Comparison of ENCODE assay signal across 13 mouse cellular contexts in the genomic region with DNA sequence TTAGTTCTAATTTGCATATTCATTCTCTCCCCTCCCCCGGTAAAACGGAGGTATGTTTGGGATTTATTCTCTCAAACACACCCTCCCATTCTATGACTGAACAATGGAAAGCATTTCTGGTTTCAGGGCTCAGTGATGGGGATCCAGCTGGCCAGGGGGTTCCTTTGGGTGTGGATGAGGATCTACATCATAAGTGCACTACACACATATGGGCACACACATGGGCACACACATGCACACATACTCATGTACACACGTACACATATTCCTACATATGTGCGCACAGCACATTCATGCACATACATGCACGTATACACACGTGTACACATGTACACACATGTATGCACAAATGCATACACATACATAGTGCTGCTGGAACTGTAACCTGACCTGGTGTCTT.
A peak's percentile ranks its signal among the peaks of the same experiment; 100 is the strongest.
DNase-seq lines count a peak whose midpoint lies in the region; ATAC-seq and TF ChIP-seq lines count a peak whose summit lies in the region.
"Had no signal": no experiment of that assay in that cellular context is flagged by ENCODE, and none has a peak within 500 bp of the region (broad histone marks: within the 10 kb centered on the region; RNA-seq: fewer than 3 reads in every experiment).

No protein-coding gene starts in this region.

- no peaks in the 10 kb centered on the region for H3K36me3 ChIP-seq in embryonic facial prominence, embryonic 11.5 days (replicated peaks; ENCODE audit: control insufficient read depth, insufficient read depth, low read depth, low read length)
- no peaks in the 10 kb centered on the region for H3K36me3 ChIP-seq in embryonic facial prominence, embryonic 10.5 days (replicated peaks)
- no peaks in the 10 kb centered on the region for H3K36me3 ChIP-seq in kidney, adult 2 months (ENCODE audit: control insufficient read depth, insufficient read depth, low read length)
- no peaks in the 10 kb centered on the region for H3K36me3 ChIP-seq in kidney, embryonic 15.5 days
- H3K36me3 ChIP-seq in midbrain, embryonic 15.5 days (replicated peaks), result no peaks in the 10 kb centered on the region
- H3K36me3 ChIP-seq in midbrain, embryonic 10.5 days, result no peaks in the 10 kb centered on the region
- H3K36me3 ChIP-seq in splenic B cell, adult 2 months (ENCODE audit: control insufficient read depth, insufficient read depth, low read length, poor library complexity, severe bottlenecking), result no peaks in the 10 kb centered on the region
- H3K36me3 ChIP-seq: lung, embryonic 15.5 days; neural tube, embryonic 12.5 days had no signal

- H3K9me3 ChIP-seq in embryonic facial prominence, embryonic 11.5 days (replicated peaks; ENCODE audit: control insufficient read depth, low read length), result no peaks in the 10 kb centered on the region
- no peaks in the 10 kb centered on the region for H3K9me3 ChIP-seq in embryonic facial prominence, embryonic 10.5 days
- H3K9me3 ChIP-seq in kidney, embryonic 15.5 days (replicated peaks), result no peaks in the 10 kb centered on the region
- no peaks in the 10 kb centered on the region for H3K9me3 ChIP-seq in midbrain, embryonic 15.5 days
- no peaks in the 10 kb centered on the region for H3K9me3 ChIP-seq in midbrain, embryonic 10.5 days (replicated peaks)
- H3K9me3 ChIP-seq: lung, embryonic 15.5 days; neural tube, embryonic 12.5 days had no signal

- DNase-seq in embryonic facial prominence, embryonic 11.5 days (ENCODE audit: low spot score), result no peak
- DNase-seq in embryonic facial prominence, embryonic 10.5 days (ENCODE audit: low spot score), result no peak
- no peak for DNase-seq in kidney, adult 2 months
- DNase-seq in midbrain, embryonic 10.5 days (ENCODE audit: low spot score), result no peak
- DNase-seq in splenic B cell, adult 2 months (ENCODE audit: low read depth, low spot score), result peak; percentile 15
- DNase-seq in right cerebral cortex, postnatal 36 days (ENCODE audit: low spot score in 2 of 2), result no peak
- DNase-seq: adrenal gland, adult 2 months; cerebellum, adult 9-11 months; layer of hippocampus, adult 9-11 months had no signal

- WGBS in embryonic facial prominence, embryonic 11.5 days, result 91% methylated on average over 6 of the region's 6 CpGs
- WGBS in embryonic facial prominence, embryonic 10.5 days, result 90% methylated on average over 6 of the region's 6 CpGs
- 92% methylated on average over 6 of the region's 6 CpGs for WGBS in kidney, adult 2 months
- 91% methylated on average over 6 of the region's 6 CpGs for WGBS in kidney, embryonic 15.5 days
- 90% methylated on average over 6 of the region's 6 CpGs for WGBS in midbrain, embryonic 15.5 days
- WGBS in midbrain, embryonic 10.5 days, result 88% methylated on average over 6 of the region's 6 CpGs

- H3K4me1 ChIP-seq in embryonic facial prominence, embryonic 11.5 days (ENCODE audit: control insufficient read depth, insufficient read depth, low read length), result no peaks in the 10 kb centered on the region; the same call in 1 of the 2 replicates
- H3K4me1 ChIP-seq in embryonic facial prominence, embryonic 10.5 days, result peaks cover 18% of the 10 kb centered on the region
- H3K4me1 ChIP-seq in kidney, adult 2 months (ENCODE audit: control insufficient read depth, insufficient read depth, low read length), result peaks cover 13% of the 10 kb centered on the region
- peaks cover 12% of the 10 kb centered on the region for H3K4me1 ChIP-seq in kidney, embryonic 15.5 days
- peaks cover 9% of the 10 kb centered on the region for H3K4me1 ChIP-seq in midbrain, embryonic 15.5 days
- H3K4me1 ChIP-seq in midbrain, embryonic 10.5 days, result peaks cover 11% of the 10 kb centered on the region

- no peaks in the 10 kb centered on the region for H3K27me3 ChIP-seq in embryonic facial prominence, embryonic 11.5 days (ENCODE audit: control insufficient read depth, insufficient read depth, low read length)
- no peaks in the 10 kb centered on the region for H3K27me3 ChIP-seq in embryonic facial prominence, embryonic 10.5 days (replicated peaks; ENCODE audit: low read depth, poor library complexity, severe bottlenecking)
- H3K27me3 ChIP-seq in kidney, adult 2 months (replicated peaks; ENCODE audit: control insufficient read depth, insufficient read depth, low read length), result no peaks in the 10 kb centered on the region
- no peaks in the 10 kb centered on the region for H3K27me3 ChIP-seq in kidney, embryonic 15.5 days
- no peaks in the 10 kb centered on the region for H3K27me3 ChIP-seq in midbrain, embryonic 15.5 days (replicated peaks)
- no peaks in the 10 kb centered on the region for H3K27me3 ChIP-seq in midbrain, embryonic 10.5 days (ENCODE audit: low read depth, poor library complexity, severe bottlenecking)
- no peaks in the 10 kb centered on the region for H3K27me3 ChIP-seq in splenic B cell, adult 2 months (ENCODE audit: control insufficient read depth, insufficient read depth, low read length, poor library complexity, severe bottlenecking)
- H3K27me3 ChIP-seq: lung, embryonic 15.5 days; neural tube, embryonic 12.5 days had no signal

- no peak for TF ChIP-seq POLR2A in kidney, adult 2 months (IDR thresholded peaks at IDR 0.05; ENCODE audit: low read depth, low read length)

- no peak for TF ChIP-seq CTCF in kidney, adult 2 months (conservative IDR thresholded peaks at IDR 0.05; ENCODE audit: insufficient read depth, insufficient read length, low read depth, low read length)

- no peak overlapping the region for H3K27ac ChIP-seq in embryonic facial prominence, embryonic 11.5 days (replicated peaks; ENCODE audit: low read depth, low read length)
- H3K27ac ChIP-seq in embryonic facial prominence, embryonic 10.5 days (replicated peaks), result no peak overlapping the region
- H3K27ac ChIP-seq in kidney, adult 2 months (ENCODE audit: insufficient read depth, low read depth, low read length), result peak overlapping the region; percentile 99
- no peak overlapping the region for H3K27ac ChIP-seq in kidney, embryonic 15.5 days
- H3K27ac ChIP-seq in midbrain, embryonic 15.5 days, result no peak overlapping the region
- no peak overlapping the region for H3K27ac ChIP-seq in midbrain, embryonic 10.5 days (replicated peaks)
- H3K27ac ChIP-seq: lung, embryonic 15.5 days; neural tube, embryonic 12.5 days had no signal

- H3K4me3 ChIP-seq in embryonic facial prominence, embryonic 11.5 days (ENCODE audit: low read depth, low read length), result no peak overlapping the region
- no peak overlapping the region for H3K4me3 ChIP-seq in embryonic facial prominence, embryonic 10.5 days
- no peak overlapping the region for H3K4me3 ChIP-seq in kidney, adult 2 months (ENCODE audit: insufficient read depth, low read depth, low read length)
- no peak overlapping the region for H3K4me3 ChIP-seq in kidney, embryonic 15.5 days (replicated peaks)
- no peak overlapping the region for H3K4me3 ChIP-seq in midbrain, embryonic 15.5 days
- H3K4me3 ChIP-seq in midbrain, embryonic 10.5 days, result no peak overlapping the region
- H3K4me3 ChIP-seq: neural tube, embryonic 12.5 days had no signal

- no peak overlapping the region for H3K4me2 ChIP-seq in embryonic facial prominence, embryonic 11.5 days (ENCODE audit: low read depth, low read length)
- H3K4me2 ChIP-seq in kidney, embryonic 15.5 days, result no peak overlapping the region
- no peak overlapping the region for H3K4me2 ChIP-seq in midbrain, embryonic 15.5 days

- ATAC-seq in embryonic facial prominence, embryonic 11.5 days (replicated peaks; ENCODE audit: insufficient number of reproducible peaks, low FRiP score, low TSS enrichment, low read depth), result 0 out of 2 replicates have a peak, but pooled peaks have one; percentile 18
- ATAC-seq in kidney, embryonic 15.5 days (replicated peaks; ENCODE audit: low FRiP score), result no peak
- ATAC-seq in midbrain, embryonic 15.5 days (replicated peaks), result peak; percentile 13; the same call in 1 of the 2 replicates

- H3K9ac ChIP-seq in embryonic facial prominence, embryonic 11.5 days (replicated peaks; ENCODE audit: low read length), result no peak overlapping the region
- no peak overlapping the region for H3K9ac ChIP-seq in kidney, embryonic 15.5 days
- H3K9ac ChIP-seq in midbrain, embryonic 15.5 days, result no peak overlapping the region
- H3K9ac ChIP-seq: neural tube, embryonic 12.5 days had no signal
